Mouse (Mus musculus) adrenal gland, adult 18-20 months (tissue): ENCODE measurements around the gene Tufm. TPM values are rescaled to one million over a fixed set of nuclear protein-coding genes. Genes with fewer than 3 reads are reported as not detected.
"Not testable (repeated sequence)": the region's sequence is repeated elsewhere in the genome, so short reads cannot be mapped to it uniquely, and the experiment has no call there.

Experiments
- DNase-seq, 2 experiments: peaks; one replicate each; pipeline ENCODE4 v3.0.0; 2021 to 2022; ENCODE audit warnings: low spot score in 2 of 2
- total RNA-seq, 2 experiments: library from RNA; stranded (reverse); gene quantifications; 1 replicate in 1 of 2; 2 replicates in 1 of 2; pipeline ENCODE4 v1.2.3; 2021

Tufm gene
- total RNA-seq, 2 experiments from 2014 or later = 221 to 235 TPM

DNA sequence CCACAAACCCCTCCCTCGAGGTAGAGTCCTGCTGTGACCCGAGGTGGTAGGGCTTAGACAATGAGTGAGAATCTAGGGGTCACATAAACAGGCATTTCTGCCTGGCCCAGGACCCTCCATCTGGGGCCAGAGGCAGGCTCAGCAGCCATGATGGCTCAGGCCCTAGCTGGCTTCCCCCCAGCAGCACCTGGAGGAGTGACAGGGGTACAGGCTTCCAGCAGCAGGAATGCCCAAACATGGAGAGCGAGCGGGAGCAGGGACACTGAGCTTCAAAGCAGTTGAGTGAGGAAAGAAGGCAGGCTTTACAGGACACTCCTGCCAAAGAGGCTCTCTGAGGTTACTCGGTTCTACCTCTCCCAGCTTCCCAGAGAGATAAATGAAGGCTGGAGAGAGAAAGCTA is 22.3 kb upstream of the Tufm start:
- DNase-seq = no peak

DNA sequence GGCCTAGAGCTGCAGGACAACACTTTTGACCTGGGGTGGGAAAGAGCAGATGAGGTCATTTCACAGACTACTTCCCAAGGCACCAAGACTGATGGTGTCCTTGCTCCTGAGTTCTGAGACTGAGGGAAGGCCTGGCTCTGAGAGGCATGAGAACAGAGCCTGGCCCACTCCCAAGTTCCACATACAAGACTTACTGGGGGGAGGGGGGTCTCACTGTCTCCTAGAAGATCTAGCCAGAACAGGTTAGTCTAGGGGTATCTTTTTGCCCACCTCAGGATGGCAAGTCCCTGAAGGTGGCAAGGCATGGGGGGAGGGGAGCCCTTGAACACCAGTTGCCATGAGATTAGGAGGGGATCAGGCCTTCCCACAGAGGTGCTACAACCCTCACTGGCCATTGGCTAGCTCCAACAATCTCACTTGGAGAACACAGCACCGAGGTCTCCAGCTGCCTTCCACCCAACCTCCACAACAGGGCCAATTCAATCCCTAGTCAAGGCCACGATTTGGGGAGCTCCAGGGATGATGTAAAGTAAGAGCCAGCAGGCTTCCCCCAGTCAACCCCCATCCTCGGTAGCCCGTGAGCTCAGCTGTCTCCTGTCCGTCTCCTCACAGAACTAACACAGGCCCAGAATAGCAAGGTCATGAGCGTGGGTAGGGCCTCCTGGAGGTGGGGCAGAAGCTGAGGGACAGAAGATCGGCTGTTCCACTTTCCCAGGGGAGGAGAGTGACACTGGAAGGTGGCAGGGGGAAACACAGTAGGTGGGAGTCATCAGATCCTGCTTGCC is 21.7 kb upstream of the Tufm start:
- DNase-seq = peak in 1 of 2 experiments; percentile 23

DNA sequence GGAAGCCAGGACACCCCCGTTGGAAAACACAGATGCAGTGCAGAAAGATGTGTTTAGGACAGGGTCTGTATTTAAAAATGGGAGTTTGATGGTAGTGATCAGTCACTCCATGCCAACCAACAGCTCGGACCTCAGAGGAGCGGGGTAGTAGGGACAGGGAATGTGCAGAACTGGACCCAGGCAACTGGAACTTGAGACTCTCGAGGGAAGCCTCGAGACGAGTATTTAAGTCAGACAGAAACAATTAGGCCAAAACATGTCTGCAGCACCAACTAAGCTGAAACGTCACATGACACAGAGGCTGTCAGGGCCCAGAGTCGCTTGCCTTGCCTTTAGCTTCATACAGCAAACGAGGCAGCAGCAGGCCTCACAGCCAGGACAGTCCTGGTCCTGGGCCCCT is 21.0 kb upstream of the Tufm start:
- DNase-seq = no peak

DNA sequence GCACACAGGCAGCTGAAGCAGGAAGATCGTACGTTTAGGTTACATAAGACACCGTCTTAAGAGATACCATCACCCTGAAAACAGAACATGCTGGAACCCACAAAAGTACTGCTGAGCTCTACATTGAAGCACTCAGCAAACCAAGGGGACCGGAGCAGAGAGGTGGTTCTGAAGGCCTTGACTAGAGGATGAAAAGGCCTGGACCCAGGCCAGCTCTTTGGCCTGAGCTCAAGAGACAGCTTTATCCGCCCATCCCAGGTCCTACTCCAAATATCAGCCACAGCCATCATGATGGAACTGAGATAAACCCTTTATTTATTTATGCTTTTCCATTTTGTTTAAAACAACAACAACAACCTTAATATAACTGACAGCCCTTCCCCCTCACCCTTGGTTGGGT is 20.5 kb upstream of the Tufm start:
- DNase-seq = no peak

DNA sequence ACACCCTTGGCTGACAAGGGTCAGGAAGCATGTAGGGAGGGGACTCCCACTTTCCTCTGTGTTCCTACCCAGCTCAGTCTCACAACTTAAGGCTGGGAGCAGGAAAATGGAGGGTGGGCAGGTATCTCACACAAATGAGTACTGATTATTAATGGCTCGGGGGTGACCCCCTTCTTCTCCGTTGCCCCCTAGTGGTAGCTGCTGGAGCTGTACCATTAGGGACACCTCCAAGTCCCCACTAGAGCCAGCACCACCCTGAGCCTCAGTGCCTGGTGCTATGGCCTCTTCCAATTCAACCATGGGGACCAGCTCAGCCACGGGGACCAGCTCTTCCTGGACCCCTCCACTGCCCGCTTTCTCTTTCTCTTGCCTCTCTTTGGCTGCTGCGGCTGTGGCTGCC is 19.9 kb upstream of the Tufm start:
- peak; percentile 51 to 55 for DNase-seq

DNA sequence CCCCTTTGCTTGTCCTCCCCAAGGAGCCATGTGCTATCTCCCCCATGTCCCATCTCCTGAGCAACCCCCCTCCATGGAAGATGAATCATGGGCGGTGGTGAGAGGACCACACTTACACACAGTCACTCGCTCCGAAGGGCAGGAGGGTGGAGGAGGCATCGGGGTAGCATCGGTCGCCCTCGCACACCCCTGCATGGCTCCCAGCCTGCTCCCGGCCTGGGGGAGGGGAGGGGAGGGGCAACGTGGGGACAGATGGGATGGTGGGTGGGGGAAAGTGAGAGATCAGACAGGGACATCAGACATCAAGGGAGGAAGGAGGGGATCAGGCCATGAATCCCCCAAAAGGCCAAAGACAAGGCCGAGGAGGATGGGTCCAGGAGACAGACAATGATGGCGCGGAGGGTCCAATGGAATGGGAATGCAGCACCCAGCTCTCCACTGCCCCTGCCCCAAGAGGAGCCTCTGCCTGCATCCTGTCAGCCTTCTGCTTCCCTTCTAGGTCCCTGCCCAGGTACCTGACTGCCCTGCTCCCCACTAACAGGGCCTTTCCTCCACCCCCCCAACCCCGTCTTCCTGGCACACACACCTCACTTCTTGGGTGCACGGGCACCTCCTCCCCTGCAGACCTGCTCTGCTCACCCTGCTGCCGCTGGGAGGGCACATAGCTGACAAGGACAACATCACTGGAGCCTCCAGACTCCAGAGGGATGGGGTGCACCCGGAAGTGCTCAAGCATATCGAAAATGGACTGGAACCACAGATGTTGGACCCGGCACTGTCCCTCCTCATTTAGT is 19.1 kb upstream of the Tufm start:
- DNase-seq = no peak

DNA sequence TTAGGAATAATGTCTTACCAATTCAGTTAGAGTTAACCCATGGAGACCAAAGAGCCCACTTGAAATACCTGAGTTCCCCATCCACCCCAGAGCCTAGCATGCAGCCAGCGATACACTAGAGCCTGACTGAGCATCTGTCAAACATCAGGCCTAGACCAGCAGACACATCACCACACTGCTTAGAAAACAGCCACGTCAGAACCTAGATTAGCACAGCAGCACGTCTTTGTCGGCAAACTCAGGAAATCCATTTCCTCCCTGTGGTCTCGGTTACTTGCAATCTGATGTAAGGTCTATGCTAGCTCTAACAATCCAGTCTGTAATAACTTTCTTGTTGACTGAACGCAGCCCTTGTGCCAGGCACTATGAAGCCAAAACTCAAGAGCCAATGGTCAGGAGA is 17.1 kb upstream of the Tufm start:
- no peak for DNase-seq

DNA sequence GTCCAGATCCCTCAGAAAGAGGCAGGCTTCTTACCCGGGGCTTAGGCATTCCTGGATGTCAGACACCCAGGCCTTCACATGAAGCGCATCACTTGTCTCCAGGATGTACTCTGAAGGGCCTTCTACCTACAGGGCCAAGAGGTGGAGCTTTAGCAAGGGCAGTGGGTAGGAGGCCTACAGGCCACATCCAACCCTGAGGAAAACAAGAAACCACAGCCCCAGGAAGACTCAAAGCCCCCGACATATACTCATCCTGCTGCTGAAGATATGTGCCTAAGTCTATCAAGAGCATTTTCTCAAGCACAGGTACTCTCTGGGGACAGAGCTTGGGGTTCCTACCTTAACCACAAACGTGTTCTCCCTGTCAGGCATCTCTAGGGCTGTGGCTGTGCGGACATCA is 15.8 kb upstream of the Tufm start:
- no peak for DNase-seq

DNA sequence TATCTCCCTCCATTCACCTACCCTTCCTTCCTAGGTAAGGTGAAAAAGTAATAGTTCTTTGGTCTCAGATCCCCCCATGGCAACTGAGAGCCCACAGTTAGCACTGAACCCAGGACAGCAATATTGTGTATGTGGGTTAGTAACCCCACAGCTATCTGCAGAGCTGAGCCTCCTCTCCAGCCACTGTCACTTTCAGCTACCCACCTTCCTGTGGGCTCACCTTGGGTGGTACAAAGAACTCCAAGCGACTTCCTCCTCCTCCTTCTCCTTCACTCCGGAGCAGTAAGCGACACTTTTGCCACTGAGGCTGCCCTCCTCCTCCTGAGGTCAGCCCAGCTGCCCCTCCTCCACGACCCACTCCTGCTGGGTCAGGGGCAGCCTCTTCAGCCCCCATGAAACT is 15.3 kb upstream of the Tufm start:
- no peak for DNase-seq

DNA sequence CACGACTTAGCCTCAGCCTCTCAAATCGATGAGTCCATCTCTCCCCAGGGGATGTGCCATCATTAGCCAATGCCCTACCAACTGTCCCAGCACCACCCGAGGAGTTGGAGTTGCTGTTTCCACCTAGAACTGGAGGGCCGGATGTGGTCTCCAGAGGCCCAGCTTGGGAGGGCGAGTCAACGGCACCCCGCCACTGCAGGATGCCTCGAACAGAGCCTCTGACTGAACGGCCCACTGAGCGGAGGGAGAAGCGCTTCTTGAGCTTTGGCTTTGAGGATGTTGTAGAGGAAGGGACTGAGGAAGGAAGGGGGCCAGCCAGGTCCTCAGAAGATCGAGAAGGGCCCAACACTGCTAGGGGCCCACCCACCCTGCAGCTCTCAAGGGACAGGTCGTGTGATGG is 14.9 kb upstream of the Tufm start:
- no peak for DNase-seq

DNA sequence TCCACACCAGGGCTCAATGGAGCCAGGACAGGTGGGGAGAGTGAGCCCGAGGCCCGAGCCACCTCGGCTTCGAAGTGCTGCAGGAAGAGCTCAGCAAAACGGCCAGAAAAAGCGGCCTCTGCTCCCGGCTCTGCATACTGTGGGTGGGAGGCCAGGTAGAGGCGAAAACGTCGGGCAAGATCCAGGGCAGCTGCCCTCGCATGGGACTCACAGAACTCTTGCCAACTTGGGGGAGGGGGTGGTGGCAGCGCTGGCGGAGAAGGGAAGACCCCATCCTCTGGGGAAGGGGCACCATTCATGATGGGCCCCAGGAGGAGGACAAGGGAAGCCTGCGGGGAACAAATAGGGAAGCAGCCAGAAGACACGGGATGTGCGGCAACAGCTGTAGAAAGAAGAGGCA is 14.4 kb upstream of the Tufm start:
- DNase-seq = no peak

DNA sequence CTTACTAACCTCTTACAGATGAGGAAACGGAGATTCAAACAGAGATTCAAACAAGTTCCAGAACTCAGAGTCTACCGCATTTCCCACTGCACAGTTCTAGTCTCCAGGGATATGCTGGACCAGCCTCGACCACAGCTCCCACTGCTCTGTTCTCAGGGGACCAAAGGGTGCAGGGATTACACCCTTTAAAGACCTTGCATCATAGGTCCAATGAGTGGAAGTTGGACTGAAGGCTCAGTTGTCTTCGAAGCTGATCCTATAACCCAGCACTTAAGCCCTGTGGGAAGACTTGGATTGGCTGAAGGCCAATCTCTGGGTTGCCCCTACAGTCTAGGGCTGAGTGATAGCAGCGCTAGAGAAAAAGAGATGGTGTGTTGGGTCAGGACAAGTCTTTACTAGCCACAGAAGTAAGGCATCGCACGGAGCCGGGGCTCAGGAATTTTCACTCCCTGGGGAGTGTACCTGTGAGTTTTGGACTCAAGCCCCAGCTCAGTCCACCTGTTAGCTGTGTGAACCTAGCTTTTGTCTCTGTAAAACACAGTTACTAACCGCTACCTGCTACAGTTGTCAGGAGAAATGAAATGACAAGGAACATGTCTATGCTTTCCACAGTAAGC is 13.6 kb upstream of the Tufm start:
- no peak for DNase-seq

DNA sequence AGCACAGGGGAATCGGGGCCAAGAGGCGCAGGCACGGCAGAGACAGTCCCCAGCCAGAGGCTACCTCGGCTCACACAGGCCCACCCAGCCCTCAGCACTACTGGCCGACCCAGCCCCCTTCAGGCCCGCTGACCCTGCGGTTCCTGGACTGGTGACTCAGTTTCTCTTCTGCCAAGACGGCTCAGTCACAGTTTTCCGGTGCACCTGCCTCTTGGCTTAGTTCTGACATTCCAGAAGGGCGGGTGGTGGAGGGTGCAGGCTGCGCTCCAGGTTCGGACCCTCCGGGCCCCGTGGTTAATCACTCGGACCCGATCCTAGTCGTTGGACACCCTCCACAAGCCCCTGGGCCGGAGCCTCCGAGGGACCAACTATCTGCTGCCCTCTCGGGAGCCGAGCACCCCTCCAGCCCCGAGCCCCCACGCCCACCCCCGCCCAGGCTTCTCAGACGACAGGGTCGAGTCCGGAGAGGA is 12.6 kb upstream of the Tufm start:
- peak in 1 of 2 experiments; percentile 37 for DNase-seq

DNA sequence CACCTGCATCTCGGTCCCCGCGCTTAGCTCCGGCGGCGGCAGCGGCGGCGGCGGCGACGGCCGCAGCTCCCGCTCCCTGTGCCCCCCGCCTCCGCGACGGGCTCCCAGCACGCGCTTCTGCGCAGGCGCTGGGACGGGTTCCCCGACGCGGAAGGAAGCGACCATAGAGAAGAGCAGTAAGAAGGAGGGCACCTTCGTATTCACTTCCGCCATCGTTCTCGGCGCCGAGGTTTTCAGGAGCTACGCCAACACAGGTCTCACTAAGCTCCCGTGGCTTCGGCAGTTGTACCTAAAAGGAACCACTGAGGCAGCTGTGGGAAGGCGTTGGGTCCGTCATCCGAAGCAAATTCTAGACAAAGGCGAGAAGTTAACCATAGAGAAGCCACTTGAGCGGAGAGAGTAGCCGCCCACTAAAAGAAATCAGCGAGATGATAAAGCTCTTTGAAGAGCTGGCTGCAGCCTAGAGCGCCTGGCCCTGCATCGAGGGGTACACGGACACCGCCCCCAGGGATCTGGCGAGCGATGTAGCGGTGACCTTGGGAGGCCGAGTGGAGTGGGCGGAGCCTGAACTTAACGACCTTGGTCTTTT is 12.1 kb upstream of the Tufm start, which contains the start of gene Sh2b1:
TSS of gene Sh2b1 (minus strand) at position 432 of the 589 bp plus-strand sequence.
- peak; percentile 82 to 83 for DNase-seq

DNA sequence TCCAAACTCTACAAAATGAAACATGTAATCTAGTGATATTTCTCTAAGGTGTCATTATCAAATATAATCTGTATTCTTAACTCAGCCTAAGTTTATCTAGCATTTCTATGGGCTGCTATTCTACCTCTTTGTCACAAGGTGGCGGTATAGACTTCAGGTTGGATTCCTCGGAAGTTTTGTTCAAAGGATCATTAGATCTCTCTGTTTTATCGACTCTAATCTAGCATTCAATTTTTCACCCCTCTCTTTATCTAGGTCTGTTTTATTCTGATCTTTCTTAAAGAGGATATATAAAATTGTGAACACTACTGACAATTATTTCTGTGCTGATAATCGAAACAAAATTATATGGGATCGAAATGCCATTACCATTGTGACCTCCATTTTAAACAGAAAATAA is 5.5 kb upstream of the Tufm start:
- no peak for DNase-seq

DNA sequence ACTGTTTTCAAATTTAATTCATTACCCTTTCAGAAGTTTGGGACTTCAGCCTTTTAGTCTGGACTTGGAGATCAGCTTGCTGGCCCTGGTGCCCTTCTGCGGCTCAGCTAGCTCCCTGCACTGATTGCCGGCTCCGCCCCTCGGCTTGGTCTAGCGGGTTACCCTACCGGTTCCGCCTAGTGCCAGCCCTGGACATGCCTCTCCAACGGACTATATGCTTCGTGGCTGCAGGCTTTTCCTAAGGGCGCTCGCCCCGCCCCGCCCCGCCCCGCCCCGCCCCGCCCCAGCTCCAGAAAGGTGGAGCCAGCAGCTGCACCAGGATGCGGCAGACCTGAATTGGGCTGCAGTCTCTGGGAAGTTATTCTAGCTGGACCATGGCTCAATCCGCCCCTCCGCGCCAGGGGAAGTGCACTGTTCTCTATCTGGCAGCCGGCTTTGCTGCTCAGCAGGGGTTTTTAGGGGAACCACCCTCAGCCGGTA is 4.7 kb upstream of the Tufm start:
- DNase-seq = peak; percentile 77 to 82

DNA sequence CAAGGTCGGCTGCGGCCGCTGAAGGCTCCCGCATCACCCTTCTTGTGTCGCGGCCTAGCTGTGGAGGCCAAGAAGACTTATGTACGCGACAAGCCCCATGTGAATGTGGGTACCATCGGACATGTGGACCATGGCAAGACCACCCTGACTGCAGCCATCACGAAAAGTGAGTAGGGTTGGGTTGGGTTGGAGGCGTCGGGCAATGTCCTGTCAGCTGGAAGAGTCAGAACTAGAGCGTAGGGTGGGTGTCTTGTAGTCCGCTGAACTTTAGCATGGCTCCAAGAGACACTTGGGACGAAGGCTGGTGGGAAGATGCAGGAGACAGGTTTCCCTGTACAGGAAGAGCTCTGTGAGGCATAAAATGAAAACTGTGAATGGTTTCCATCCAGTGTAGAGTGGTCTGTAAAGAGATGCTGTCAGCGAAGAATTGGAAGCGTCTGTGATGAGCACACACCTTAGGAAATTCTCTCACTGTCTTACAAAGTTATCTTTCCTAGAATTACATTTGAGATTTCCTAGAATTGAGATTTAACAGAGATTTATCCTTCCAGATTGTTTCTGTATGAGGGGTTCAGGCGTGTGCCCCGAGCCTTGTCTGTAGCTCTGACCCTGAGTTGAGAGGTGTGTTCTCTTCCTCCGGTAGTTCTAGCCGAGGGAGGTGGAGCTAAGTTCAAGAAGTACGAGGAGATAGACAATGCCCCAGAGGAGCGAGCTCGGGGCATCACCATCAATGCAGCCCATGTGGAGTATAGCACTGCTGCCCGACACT is 640 bp downstream of the Tufm start:
- DNase-seq = not testable (repeated sequence)

DNA sequence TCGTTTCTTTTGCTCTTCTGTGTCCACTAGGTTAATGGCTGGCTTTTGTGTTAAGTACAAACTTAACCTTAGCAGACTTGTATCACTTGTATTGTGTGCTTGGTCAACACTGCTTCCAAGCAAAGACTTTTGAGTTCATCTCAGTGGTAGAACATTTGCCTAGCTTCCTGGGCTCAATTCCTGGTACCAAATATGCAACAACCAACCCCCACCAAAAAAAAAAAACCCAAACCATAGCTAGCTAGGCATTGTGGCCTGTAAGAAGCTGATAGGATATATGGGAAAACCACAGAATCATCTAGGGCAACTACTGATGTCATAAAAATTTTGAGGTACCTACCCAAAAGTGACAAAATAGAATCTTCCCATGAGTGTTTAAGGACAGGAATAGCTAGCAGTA is 3.8 kb downstream of the Tufm start:
- DNase-seq = no peak

DNA sequence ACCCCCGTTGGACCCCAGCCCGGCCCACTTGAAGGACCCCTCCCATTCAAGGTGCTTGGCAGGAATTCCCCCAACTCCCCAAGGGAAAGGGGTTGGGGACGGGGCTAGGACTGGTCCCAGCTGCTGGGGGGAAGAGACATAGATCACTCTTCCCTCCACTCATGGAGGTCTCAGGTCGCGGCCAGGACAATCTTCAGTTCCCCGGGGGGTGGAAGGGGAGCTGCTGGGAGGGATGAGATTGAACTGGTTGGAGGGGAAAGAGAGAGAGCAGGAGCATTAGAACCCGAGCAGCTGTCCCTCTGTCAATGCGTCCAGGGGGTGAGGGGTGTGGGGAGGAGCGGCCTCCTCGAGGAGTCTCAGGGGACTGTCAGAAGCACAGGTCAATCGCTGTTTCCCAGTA is 4.8 kb downstream of the Tufm start:
- DNase-seq = no peak

DNA sequence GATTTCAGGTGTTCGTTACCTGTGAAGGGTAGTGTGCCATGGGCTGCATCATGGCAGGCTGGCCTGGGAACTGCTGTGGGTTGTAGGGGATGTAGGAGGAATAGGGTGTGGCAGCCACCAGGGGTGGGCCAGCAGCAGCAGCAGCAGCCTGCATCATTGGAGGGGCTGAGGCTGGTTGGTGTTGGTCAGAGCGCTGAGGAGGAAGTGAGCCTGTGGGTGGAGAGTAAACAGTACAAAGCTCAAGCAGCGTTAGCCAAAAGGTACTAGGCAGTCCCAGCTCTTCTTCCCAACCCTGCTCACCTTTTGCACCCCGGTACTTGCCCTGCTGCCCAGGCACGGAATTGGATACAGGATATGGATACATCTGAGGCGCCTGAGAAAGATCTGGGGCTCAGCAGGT is 7.0 kb downstream of the Tufm start:
- DNase-seq = no peak

DNA sequence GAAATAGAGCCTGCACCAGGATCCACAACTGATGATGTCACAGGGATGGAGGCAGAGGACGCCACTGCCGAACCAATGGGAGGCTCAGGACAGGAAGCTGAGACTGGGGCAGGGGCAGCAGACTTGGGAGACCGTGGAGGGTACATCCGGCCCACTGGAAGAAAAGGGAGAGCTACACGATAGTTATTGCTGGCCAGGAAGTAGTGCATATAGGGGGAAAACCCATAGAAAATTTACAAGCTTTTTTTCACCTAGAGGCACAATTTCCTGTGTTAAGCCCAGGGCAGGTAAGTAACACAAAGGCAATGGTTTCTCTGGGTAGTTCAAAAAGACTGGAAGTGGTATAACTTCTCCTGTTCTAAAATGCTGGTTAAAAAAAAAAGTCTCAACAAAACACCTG is 9.3 kb downstream of the Tufm start:
- no peak for DNase-seq
